21 mouse cellular contexts compared by ENCODE assay signal in the genomic region with DNA sequence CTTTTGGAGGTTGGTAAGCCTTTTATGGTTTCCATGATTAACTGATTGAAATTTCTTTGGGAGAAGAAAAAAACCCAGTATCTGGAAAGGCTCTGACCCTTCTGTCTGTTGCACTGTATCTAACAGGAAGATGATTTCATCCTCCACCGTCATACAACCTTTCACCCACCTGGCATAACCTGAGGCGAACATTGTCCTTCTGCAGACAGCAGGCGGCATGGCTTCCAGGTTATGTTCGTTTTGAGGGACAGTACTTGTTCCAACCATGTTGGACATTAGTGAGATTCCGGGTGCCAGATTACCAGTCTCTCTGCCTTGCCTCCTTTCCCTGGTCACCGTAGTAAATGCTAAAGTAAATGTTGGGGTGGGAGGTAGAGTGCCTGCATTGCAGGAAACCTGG. TPM values are rescaled to one million over a fixed set of nuclear protein-coding genes. Genes with fewer than 3 reads are reported as not detected.
DNase-seq lines count a peak whose midpoint lies in the region; ATAC-seq and TF ChIP-seq lines count a peak whose summit lies in the region.
"Had no signal": no experiment of that assay in that cellular context is flagged by ENCODE, and none has a peak within 500 bp of the region (broad histone marks: within the 10 kb centered on the region; RNA-seq: fewer than 3 reads in every experiment).

No protein-coding gene starts in this region.

- no peak for ATAC-seq in heart, embryonic 11.5 days (replicated peaks; ENCODE audit: insufficient number of reproducible peaks, low FRiP score, low TSS enrichment)
- ATAC-seq in liver, postnatal 0 days, result peak; percentile 92
- ATAC-seq: forebrain, postnatal 0 days had no signal

- H3K9ac ChIP-seq in heart, embryonic 11.5 days (ENCODE audit: low read depth, low read length), result no peak overlapping the region
- H3K9ac ChIP-seq in liver, postnatal 0 days (replicated peaks), result no peak overlapping the region
- H3K9ac ChIP-seq: forebrain, postnatal 0 days; liver, embryonic 15.5 days; stomach, embryonic 15.5 days had no signal

- DNase-seq in adrenal gland, adult (ENCODE audit: inconsistent age in 2 of 2, low spot score in 1 of 2), result peak; percentile 53 to 55
- DNase-seq in adrenal gland, adult 18-20 months (ENCODE audit: low spot score in 2 of 2), result no peak
- DNase-seq in heart, adult 8-10 months (ENCODE audit: low spot score), result peak; percentile 51
- peak; percentile 76 for DNase-seq in liver, postnatal 0 days
- no peak for DNase-seq in liver
- no peak for DNase-seq in layer of hippocampus, adult 11-12 months (ENCODE audit: low spot score)
- DNase-seq in spleen, adult 12 weeks (ENCODE audit: low spot score), result no peak
- DNase-seq: cerebellum, adult 11 months; cerebellum, postnatal 25 days; forebrain, postnatal 0 days; layer of hippocampus, adult 9-11 months; left cerebral cortex, postnatal 4 days; lung, postnatal 4 days; retina, postnatal 1 day had no signal

- TF ChIP-seq EP300 in liver, postnatal 0 days (IDR thresholded peaks at IDR 0.05; ENCODE audit: low read depth), result no peak

- H3K9me3 ChIP-seq in heart, embryonic 11.5 days (replicated peaks; ENCODE audit: control insufficient read depth, low read length), result no peaks in the 10 kb centered on the region
- H3K9me3 ChIP-seq in liver, postnatal 0 days (ENCODE audit: low read length), result no peaks in the 10 kb centered on the region
- H3K9me3 ChIP-seq: embryonic facial prominence, embryonic 10.5 days; hindbrain, embryonic 10.5 days; liver, embryonic 15.5 days; stomach, embryonic 15.5 days had no signal

- H3K27me3 ChIP-seq in heart, embryonic 11.5 days (ENCODE audit: control insufficient read depth, insufficient read depth, low read length), result no peaks in the 10 kb centered on the region
- H3K27me3 ChIP-seq in liver, postnatal 0 days (ENCODE audit: insufficient read depth, low read length), result no peaks in the 10 kb centered on the region
- H3K27me3 ChIP-seq: liver, embryonic 15.5 days; stomach, embryonic 15.5 days had no signal

- 0 out of 2 replicates have a peak, but pooled peaks cover 2% of the 10 kb centered on the region for H3K4me1 ChIP-seq in heart, embryonic 11.5 days (ENCODE audit: control insufficient read depth, insufficient read depth, low read length)
- H3K4me1 ChIP-seq in liver, postnatal 0 days (ENCODE audit: insufficient read depth), result peaks cover 6% of the 10 kb centered on the region; the same call in 1 of the 2 replicates
- H3K4me1 ChIP-seq: embryonic facial prominence, embryonic 10.5 days; hindbrain, embryonic 10.5 days; stomach, embryonic 15.5 days had no signal

- H3K4me2 ChIP-seq in heart, embryonic 11.5 days, result no peak overlapping the region
- H3K4me2 ChIP-seq in liver, postnatal 0 days (ENCODE audit: low read depth, low read length), result no peak overlapping the region
- H3K4me2 ChIP-seq: liver, embryonic 15.5 days; midbrain, embryonic 11.5 days; stomach, embryonic 15.5 days had no signal

- TF ChIP-seq CTCF in liver, postnatal 0 days (IDR thresholded peaks at IDR 0.05; ENCODE audit: low read depth), result no peak

- no peak overlapping the region for H3K27ac ChIP-seq in heart, embryonic 11.5 days (ENCODE audit: low read depth, low read length)
- H3K27ac ChIP-seq in liver, postnatal 0 days (ENCODE audit: low read depth), result peak overlapping the region; percentile 83
- H3K27ac ChIP-seq: embryonic facial prominence, embryonic 10.5 days; hindbrain, embryonic 10.5 days; liver, embryonic 15.5 days; stomach, embryonic 15.5 days had no signal

- no peak overlapping the region for H3K4me3 ChIP-seq in heart, embryonic 11.5 days (ENCODE audit: low read depth, low read length)
- H3K4me3 ChIP-seq in liver, postnatal 0 days (ENCODE audit: low read depth, low read length), result no peak overlapping the region
- H3K4me3 ChIP-seq: embryonic facial prominence, embryonic 10.5 days; erythroblast, embryonic 14.5 days; hindbrain, embryonic 10.5 days; liver, embryonic 15.5 days; stomach, embryonic 15.5 days had no signal

- 82% methylated on average over 6 of the region's 6 CpGs for whole genome bisulfite sequencing in heart, embryonic 11.5 days (ENCODE audit: insufficient replicate concordance)
- WGBS in liver, postnatal 0 days (ENCODE audit: insufficient replicate concordance), result 70% methylated on average over 6 of the region's 6 CpGs

- no peaks in the 10 kb centered on the region for H3K36me3 ChIP-seq in heart, embryonic 11.5 days (ENCODE audit: control insufficient read depth, insufficient read depth, low read length)
- peaks cover 7% of the 10 kb centered on the region; the same call in 1 of the 2 replicates for H3K36me3 ChIP-seq in liver, postnatal 0 days (replicated peaks; ENCODE audit: insufficient read depth, low read length)
- H3K36me3 ChIP-seq: embryonic facial prominence, embryonic 10.5 days; hindbrain, embryonic 10.5 days; liver, embryonic 15.5 days; stomach, embryonic 15.5 days had no signal

RNA-seq across cellular contexts. Expression of gene Nceh1, which starts 51.1 kb away (rescaled TPM):
- 100 to 1,000 TPM in 1 of 2 experiments, 10 to 100 TPM in 1; 58.0 to 207 TPM for total RNA-seq in adrenal gland, adult 18-20 months (2021)
- 100 to 1,000 TPM; 183 to 266 (median 229) TPM for total RNA-seq in heart, adult 8-10 months (2022)
- 11.4 and 12.6 TPM in 2 replicates for polyA plus RNA-seq in heart, embryonic 11.5 days (2014; fragmentation: Nextera tagmentation; extraction: Ambion mirVana)
- 18.2 and 23.9 TPM in 2 replicates for polyA plus RNA-seq in liver, postnatal 0 days (2015; fragmentation: Nextera tagmentation; extraction: Ambion mirVana)

Comparison
In these comparisons a context has a peak if more than half of its experiments do, and no peak if none do; other contexts are left out.
1. DNase-seq: peak in adrenal gland, adult (2 of 2), heart, adult 8-10 months (single experiment) and liver, postnatal 0 days (single experiment); none in adrenal gland, adult 18-20 months (0 of 2), liver (single experiment), layer of hippocampus, adult 11-12 months (single experiment) and spleen, adult 12 weeks (single experiment).